Mouse (Mus musculus) erythroblast, embryonic 14.5 days (primary cell): ENCODE data around the gene Hspb2.

Source experiments
- GATA1 ChIP-seq: IDR thresholded peaks from 2 replicates; pipeline ENCODE4 v1.6.1; 2012; ENCODE audit warnings: low read length, inconsistent platforms, mixed read lengths
- TAL1 ChIP-seq: IDR thresholded peaks from 3 replicates; pipeline ENCODE4 v1.6.1; 2012; ENCODE audit warnings: low read length, inconsistent platforms, mixed read lengths

DNA sequence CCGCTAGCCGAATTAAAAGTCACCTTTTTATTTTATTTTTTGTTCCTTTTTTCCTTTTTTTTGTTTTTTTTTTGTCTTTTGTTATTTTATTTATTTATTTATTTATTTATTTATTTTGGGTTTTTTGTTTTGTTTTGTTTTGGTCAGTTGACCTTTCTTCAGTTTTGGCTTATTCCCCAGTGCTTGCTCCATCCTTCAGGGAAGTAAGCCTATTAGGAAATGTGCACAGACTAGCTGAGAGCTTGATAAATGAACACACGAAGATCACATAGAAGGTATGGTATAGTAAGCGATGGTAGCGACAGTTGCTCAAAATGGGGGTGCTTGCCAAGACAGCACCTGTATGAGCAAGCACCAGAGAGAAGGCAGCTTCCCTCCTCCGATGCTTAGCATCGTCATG lies 45.5 kb upstream of the Hspb2 start:
- TF ChIP-seq TAL1 (no peak), GATA1 (no peak)
